Comparison of ENCODE assay signal across 10 mouse cellular contexts in the genomic region with DNA sequence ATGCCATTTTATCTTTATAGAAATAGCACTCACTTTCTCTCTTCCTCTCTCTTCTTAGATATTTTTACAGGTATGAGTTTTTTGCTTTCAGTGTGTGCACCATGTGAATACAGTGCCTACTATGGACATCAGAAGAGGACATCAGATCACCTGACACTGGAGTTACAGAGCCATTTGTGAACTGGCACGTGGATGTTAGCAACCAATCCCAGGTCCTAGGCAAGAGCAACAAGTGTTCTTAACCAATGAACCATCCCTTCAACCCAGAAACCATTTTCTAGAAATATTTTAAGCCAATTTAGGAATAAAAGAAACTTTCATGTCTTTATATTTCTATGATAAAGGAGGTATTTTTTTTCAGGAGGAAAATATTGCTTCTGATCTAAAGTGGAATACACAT.
DNase-seq lines count a peak whose midpoint lies in the region; ATAC-seq lines count a peak whose summit lies in the region.
"Had no signal": no experiment of that assay in that cellular context is flagged by ENCODE, and none has a peak within 500 bp of the region (broad histone marks: within the 10 kb centered on the region; RNA-seq: fewer than 3 reads in every experiment).

No protein-coding gene starts in this region.

- 67% methylated on average over 1 of the region's 1 CpGs for WGBS in embryonic facial prominence, embryonic 15.5 days
- WGBS in embryonic facial prominence, embryonic 10.5 days: 79% methylated on average over 1 of the region's 1 CpGs

- no peaks in the 10 kb centered on the region for H3K9me3 ChIP-seq in embryonic facial prominence, embryonic 15.5 days (replicated peaks)
- no peaks in the 10 kb centered on the region for H3K9me3 ChIP-seq in embryonic facial prominence, embryonic 10.5 days
- no peaks in the 10 kb centered on the region for H3K9me3 ChIP-seq in megakaryocyte, embryonic 14.5 days
- H3K9me3 ChIP-seq: limb, embryonic 12.5 days had no signal

- DNase-seq in embryonic facial prominence, embryonic 10.5 days (ENCODE audit: low spot score): no peak
- DNase-seq in kidney, postnatal 4 days: no peak
- no peak for DNase-seq in adrenal gland, postnatal 4 days (ENCODE audit: low spot score in 2 of 2)
- no peak for DNase-seq in urinary bladder, postnatal 14 days (ENCODE audit: low spot score)

- H3K27ac ChIP-seq in embryonic facial prominence, embryonic 15.5 days (replicated peaks): 0 out of 2 replicates have a peak overlapping the region, but pooled peaks have one; percentile 39
- H3K27ac ChIP-seq in embryonic facial prominence, embryonic 10.5 days (replicated peaks): no peak overlapping the region

- no peaks in the 10 kb centered on the region for H3K27me3 ChIP-seq in embryonic facial prominence, embryonic 15.5 days
- no peaks in the 10 kb centered on the region for H3K27me3 ChIP-seq in embryonic facial prominence, embryonic 10.5 days (replicated peaks; ENCODE audit: low read depth, poor library complexity, severe bottlenecking)
- no peaks in the 10 kb centered on the region for H3K27me3 ChIP-seq in megakaryocyte, embryonic 14.5 days (replicated peaks)
- H3K27me3 ChIP-seq: limb, embryonic 12.5 days had no signal

- no peak overlapping the region for H3K4me3 ChIP-seq in embryonic facial prominence, embryonic 15.5 days (replicated peaks)
- no peak overlapping the region for H3K4me3 ChIP-seq in embryonic facial prominence, embryonic 10.5 days
- peak overlapping the region; percentile 60 for H3K4me3 ChIP-seq in megakaryocyte, embryonic 14.5 days (replicated peaks)
- H3K4me3 ChIP-seq: limb, embryonic 12.5 days had no signal

- no peak for ATAC-seq in embryonic facial prominence, embryonic 15.5 days (ENCODE audit: insufficient number of reproducible peaks, low FRiP score, low TSS enrichment, low read depth)
- peak; percentile 50 for ATAC-seq in CD4-positive, CD25-positive, alpha-beta regulatory T cell, adult 4 months
- peak; percentile 54 for ATAC-seq in erythroid progenitor cell, adult 5-6 weeks (replicated peaks; ENCODE audit: low FRiP score, poor library complexity, severe bottlenecking)
- ATAC-seq: hindbrain, postnatal 0 days had no signal

- H3K9ac ChIP-seq in embryonic facial prominence, embryonic 15.5 days: no peak overlapping the region
- H3K9ac ChIP-seq: limb, embryonic 12.5 days had no signal

- H3K4me2 ChIP-seq in embryonic facial prominence, embryonic 15.5 days (replicated peaks): no peak overlapping the region

- peaks cover 3% of the 10 kb centered on the region; the same call in 1 of the 2 replicates for H3K4me1 ChIP-seq in embryonic facial prominence, embryonic 15.5 days
- H3K4me1 ChIP-seq in embryonic facial prominence, embryonic 10.5 days: no peaks in the 10 kb centered on the region
- H3K4me1 ChIP-seq in megakaryocyte, embryonic 14.5 days: peaks cover 60% of the 10 kb centered on the region
- H3K4me1 ChIP-seq: limb, embryonic 12.5 days had no signal

- H3K36me3 ChIP-seq in embryonic facial prominence, embryonic 15.5 days: no peaks in the 10 kb centered on the region
- no peaks in the 10 kb centered on the region for H3K36me3 ChIP-seq in embryonic facial prominence, embryonic 10.5 days (replicated peaks)
- H3K36me3 ChIP-seq in megakaryocyte, embryonic 14.5 days (replicated peaks; ENCODE audit: low read length): no peaks in the 10 kb centered on the region
- H3K36me3 ChIP-seq: limb, embryonic 12.5 days had no signal
